Mouse (Mus musculus) heart, embryonic 10.5 days (tissue): Measurements from ENCODE around the gene Adarb2. TPM values are rescaled to one million over a fixed set of nuclear protein-coding genes. Genes with fewer than 3 reads are reported as not detected.

ENCODE experiments used
- DNase-seq: peaks from one replicate; pipeline ENCODE4 v3.0.0-alpha.2; 2017; ENCODE audit warnings: low spot score
- H3K27ac ChIP-seq: fragments of 300-500 bp; sonication (generic); 2 replicates; pipeline ENCODE4 v1.5.1; 2016; ENCODE audit warnings: mild to moderate bottlenecking
- H3K27me3 ChIP-seq: fragments of 300-500 bp; sonication (generic); 2 replicates; pipeline ENCODE4 v1.6.1; 2016; ENCODE audit warnings: mild to moderate bottlenecking; ENCODE audit not compliant: poor library complexity, insufficient read depth, severe bottlenecking
- H3K36me3 ChIP-seq: fragments of 300-500 bp; sonication (generic); 2 replicates; pipeline ENCODE4 v1.6.1; 2016; ENCODE audit warnings: mild to moderate bottlenecking, moderate library complexity
- H3K4me1 ChIP-seq: fragments of 300-500 bp; sonication (generic); 2 replicates; pipeline ENCODE4 v1.6.1; 2016; ENCODE audit warnings: mild to moderate bottlenecking
- H3K4me3 ChIP-seq: fragments of 300-500 bp; sonication (generic); 2 replicates; pipeline ENCODE4 v1.5.1; 2016; ENCODE audit warnings: mild to moderate bottlenecking, moderate library complexity
- H3K9me3 ChIP-seq: fragments of 300-500 bp; sonication (generic); 2 replicates; pipeline ENCODE4 v1.6.1; 2016; ENCODE audit warnings: mild to moderate bottlenecking, moderate library complexity
- WGBS: fragments of 180-500 bp; shearing (Covaris S2); methylation state at CpG from one replicate; pipeline ENCODE4 v1.1.7; 2016; 5-methylcytosine and 5-hydroxymethylcytosine counted together
- polyA plus RNA-seq: library from polyadenylated mRNA; unstranded; fragments of >200 nt; fragmentation: Nextera tagmentation; extraction: Ambion mirVana; gene quantifications from 2 replicates; pipeline ENCODE4 v1.2.1, GENCODE M21; 2016

Adarb2 gene
- polyA plus RNA-seq, 1 experiment from 2014 or later, result 0.51 TPM

- DNase-seq, result no peak
- Histone ChIP-seq H3K4me3 (no peak overlapping the region), H3K9me3 (no peaks in the 10 kb centered on the region), H3K4me1 (no peaks in the 10 kb centered on the region), H3K36me3 (no peaks in the 10 kb centered on the region), H3K27ac (no peak overlapping the region), H3K27me3 (no peaks in the 10 kb centered on the region)
- 85% methylated on average over 6 of the region's 6 CpGs for WGBS
These were observed 510.7 kb downstream of the Adarb2 start for GRCm38 (mm10) chr13:8713377-8713776.

- H3K9me3 ChIP-seq, result no peaks in the 10 kb centered on the region
- no peaks in the 10 kb centered on the region for H3K4me1 ChIP-seq
- DNase-seq, result no peak
- 82% methylated on average over 10 of the region's 10 CpGs for WGBS
- no peaks in the 10 kb centered on the region for H3K36me3 ChIP-seq
- no peak overlapping the region for H3K4me3 ChIP-seq
- H3K27ac ChIP-seq, result no peak overlapping the region
- no peaks in the 10 kb centered on the region for H3K27me3 ChIP-seq
These were observed 527.4 kb downstream of the Adarb2 start for GRCm38 (mm10) chr13:8729972-8730645.

- peak; percentile 22 for DNase-seq
- H3K4me1 ChIP-seq, result no peaks in the 10 kb centered on the region
- H3K9me3 ChIP-seq, result no peaks in the 10 kb centered on the region
- no peak overlapping the region for H3K4me3 ChIP-seq
- H3K36me3 ChIP-seq, result no peaks in the 10 kb centered on the region
- H3K27me3 ChIP-seq, result no peaks in the 10 kb centered on the region
- H3K27ac ChIP-seq, result no peak overlapping the region
- WGBS, result 56% methylated on average over 5 of the region's 5 CpGs
These were observed 534.6 kb downstream of the Adarb2 start for GRCm38 (mm10) chr13:8737139-8737865.

GRCm38 (mm10) chr13:8742792-8743191, 540.1 kb downstream of the Adarb2 start:
- WGBS, result 92% methylated on average over 5 of the region's 5 CpGs
- Histone ChIP-seq H3K4me3 (no peak overlapping the region), H3K9me3 (no peaks in the 10 kb centered on the region), H3K4me1 (0 out of 2 replicates have a peak, but pooled peaks cover 2% of the 10 kb centered on the region), H3K36me3 (no peaks in the 10 kb centered on the region), H3K27ac (no peak overlapping the region), H3K27me3 (no peaks in the 10 kb centered on the region)
- peak; percentile 11 for DNase-seq

GRCm38 (mm10) chr13:8744565-8744964, 541.9 kb downstream of the Adarb2 start:
- Histone ChIP-seq H3K4me3 (no peak overlapping the region), H3K27me3 (no peaks in the 10 kb centered on the region), H3K9me3 (no peaks in the 10 kb centered on the region), H3K4me1 (0 out of 2 replicates have a peak, but pooled peaks cover 2% of the 10 kb centered on the region), H3K27ac (no peak overlapping the region), H3K36me3 (no peaks in the 10 kb centered on the region)
- WGBS, result 52% methylated on average over 3 of the region's 3 CpGs
- DNase-seq, result no peak

- H3K4me3 ChIP-seq, result no peak overlapping the region
- H3K36me3 ChIP-seq, result no peaks in the 10 kb centered on the region
- no peak overlapping the region for H3K27ac ChIP-seq
- no peaks in the 10 kb centered on the region for H3K27me3 ChIP-seq
- H3K4me1 ChIP-seq, result 0 out of 2 replicates have a peak, but pooled peaks cover 2% of the 10 kb centered on the region
- H3K9me3 ChIP-seq, result no peaks in the 10 kb centered on the region
- no peak for DNase-seq
- WGBS, result 21% methylated on average over 4 of the region's 4 CpGs
These were observed 542.9 kb downstream of the Adarb2 start for GRCm38 (mm10) chr13:8745596-8745995.

- no peaks in the 10 kb centered on the region for H3K9me3 ChIP-seq
- 85% methylated on average over 6 of the region's 6 CpGs for WGBS
- no peak overlapping the region for H3K4me3 ChIP-seq
- no peak for DNase-seq
- no peaks in the 10 kb centered on the region for H3K36me3 ChIP-seq
- H3K27me3 ChIP-seq, result no peaks in the 10 kb centered on the region
- H3K27ac ChIP-seq, result no peak overlapping the region
- 0 out of 2 replicates have a peak, but pooled peaks cover 2% of the 10 kb centered on the region for H3K4me1 ChIP-seq
These were observed 546.8 kb downstream of the Adarb2 start for GRCm38 (mm10) chr13:8749451-8749850.

- 22% methylated on average over 8 of the region's 8 CpGs for WGBS
- no peak for DNase-seq
- Histone ChIP-seq H3K4me1 (no peaks in the 10 kb centered on the region), H3K27me3 (peaks cover 3% of the 10 kb centered on the region; the same call in 1 of the 2 replicates), H3K9me3 (no peaks in the 10 kb centered on the region), H3K36me3 (no peaks in the 10 kb centered on the region), H3K27ac (no peak overlapping the region), H3K4me3 (no peak overlapping the region)
These were observed 558.3 kb downstream of the Adarb2 start for GRCm38 (mm10) chr13:8760940-8761339.

- Histone ChIP-seq H3K36me3 (no peaks in the 10 kb centered on the region), H3K9me3 (0 out of 2 replicates have a peak, but pooled peaks cover 3% of the 10 kb centered on the region), H3K4me1 (no peaks in the 10 kb centered on the region), H3K4me3 (no peak overlapping the region), H3K27me3 (no peaks in the 10 kb centered on the region), H3K27ac (no peak overlapping the region)
- 89% methylated on average over 7 of the region's 7 CpGs for WGBS
- DNase-seq, result no peak
These were observed 567.1 kb downstream of the Adarb2 start for GRCm38 (mm10) chr13:8769654-8770227.

GRCm38 (mm10) chr13:8770616-8771015, 568.0 kb downstream of the Adarb2 start:
- H3K9me3 ChIP-seq, result 0 out of 2 replicates have a peak, but pooled peaks cover 3% of the 10 kb centered on the region
- no peaks in the 10 kb centered on the region for H3K36me3 ChIP-seq
- no peaks in the 10 kb centered on the region for H3K27me3 ChIP-seq
- no peaks in the 10 kb centered on the region for H3K4me1 ChIP-seq
- H3K4me3 ChIP-seq, result no peak overlapping the region
- DNase-seq, result no peak
- H3K27ac ChIP-seq, result no peak overlapping the region
- WGBS, result 78% methylated on average over 4 of the region's 4 CpGs

GRCm38 (mm10) chr13:8780441-8780840, 577.8 kb downstream of the Adarb2 start:
- no peaks in the 10 kb centered on the region for H3K4me1 ChIP-seq
- H3K9me3 ChIP-seq, result no peaks in the 10 kb centered on the region
- no peaks in the 10 kb centered on the region; the same call in 1 of the 2 replicates for H3K27me3 ChIP-seq
- H3K4me3 ChIP-seq, result no peak overlapping the region
- no peaks in the 10 kb centered on the region for H3K36me3 ChIP-seq
- DNase-seq, result peak; percentile 75
- H3K27ac ChIP-seq, result no peak overlapping the region
- 35% methylated on average over 4 of the region's 4 CpGs for WGBS

- Histone ChIP-seq H3K27ac (no peak overlapping the region), H3K9me3 (no peaks in the 10 kb centered on the region), H3K27me3 (no peaks in the 10 kb centered on the region; the same call in 1 of the 2 replicates), H3K4me3 (no peak overlapping the region), H3K4me1 (no peaks in the 10 kb centered on the region), H3K36me3 (no peaks in the 10 kb centered on the region)
- 59% methylated on average over 4 of the region's 4 CpGs for WGBS
- peak; percentile 64 for DNase-seq
These were observed 580.0 kb downstream of the Adarb2 start for GRCm38 (mm10) chr13:8782636-8783035.
